Mouse (Mus musculus): ENCODE results near the gene Fbxo42. TPM values are rescaled to one million over a fixed set of nuclear protein-coding genes. Genes with fewer than 3 reads are reported as not detected.

Gene Fbxo42
- polyA plus RNA-seq, 1 experiment from 2014 or later, result 21.9 TPM

- no peak overlapping the region for H3K27ac ChIP-seq (ENCODE audit: low read depth, low read length)
- no peaks in the 10 kb centered on the region for H3K27me3 ChIP-seq (ENCODE audit: control insufficient read depth, insufficient read depth, low read length)
- no peak for DNase-seq (ENCODE audit: low spot score)
- ATAC-seq (ENCODE audit: low FRiP score), result no peak
- H3K4me2 ChIP-seq (replicated peaks; ENCODE audit: low read depth, low read length), result no peak overlapping the region
- WGBS, result 93% methylated on average over 7 of the region's 7 CpGs
- H3K4me3 ChIP-seq (ENCODE audit: low read depth, low read length), result no peak overlapping the region
- no peaks in the 10 kb centered on the region; the same call in 1 of the 2 replicates for H3K36me3 ChIP-seq (ENCODE audit: control insufficient read depth, insufficient read depth, low read length)
- no peaks in the 10 kb centered on the region for H3K9me3 ChIP-seq (ENCODE audit: control insufficient read depth, low read length)
- no peak overlapping the region for H3K9ac ChIP-seq (ENCODE audit: low read depth, low read length)
- H3K4me1 ChIP-seq (replicated peaks; ENCODE audit: control insufficient read depth, insufficient read depth, low read length), result no peaks in the 10 kb centered on the region
These were observed 43.6 kb downstream of the Fbxo42 start for GRCm38 (mm10) chr4:141191294-141191693.

DNA sequence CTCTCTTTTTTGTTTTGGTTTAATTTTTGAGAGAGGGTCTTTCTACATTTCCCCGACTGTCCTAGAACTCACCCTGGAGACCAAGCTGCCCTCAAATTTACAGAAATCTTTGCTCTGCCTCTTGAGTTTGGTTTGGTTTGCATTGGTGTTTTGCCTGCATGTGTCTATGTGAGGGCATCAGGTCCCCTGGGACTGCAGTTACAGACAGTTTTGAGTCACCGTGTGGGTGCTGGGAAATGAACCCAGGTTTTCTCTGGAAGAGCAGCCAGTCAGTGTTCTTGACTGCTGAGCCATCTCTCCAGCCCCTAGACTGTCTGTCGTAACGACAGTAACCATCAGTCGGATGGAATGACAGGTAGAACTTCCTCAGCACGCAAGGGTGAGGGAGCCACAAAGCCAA is 46.8 kb downstream of the Fbxo42 start:
- H3K4me1 ChIP-seq (replicated peaks; ENCODE audit: control insufficient read depth, insufficient read depth, low read length), result no peaks in the 10 kb centered on the region
- no peaks in the 10 kb centered on the region for H3K9me3 ChIP-seq (ENCODE audit: control insufficient read depth, low read length)
- no peak overlapping the region for H3K4me3 ChIP-seq (ENCODE audit: low read depth, low read length)
- no peak overlapping the region for H3K9ac ChIP-seq (ENCODE audit: low read depth, low read length)
- DNase-seq (ENCODE audit: low spot score), result no peak
- H3K27ac ChIP-seq (ENCODE audit: low read depth, low read length), result no peak overlapping the region
- H3K4me2 ChIP-seq (replicated peaks; ENCODE audit: low read depth, low read length), result no peak overlapping the region
- WGBS, result 92% methylated on average over 6 of the region's 6 CpGs
- no peaks in the 10 kb centered on the region for H3K27me3 ChIP-seq (ENCODE audit: control insufficient read depth, insufficient read depth, low read length)
- ATAC-seq (ENCODE audit: low FRiP score), result no peak
- H3K36me3 ChIP-seq (ENCODE audit: control insufficient read depth, insufficient read depth, low read length), result peaks cover 10% of the 10 kb centered on the region

GRCm38 (mm10) chr4:141196981-141197685 is 49.4 kb downstream of the Fbxo42 start:
- H3K4me3 ChIP-seq (ENCODE audit: low read depth, low read length), result no peak overlapping the region
- peaks cover 10% of the 10 kb centered on the region; the same call in 1 of the 2 replicates for H3K36me3 ChIP-seq (ENCODE audit: control insufficient read depth, insufficient read depth, low read length)
- H3K9ac ChIP-seq (ENCODE audit: low read depth, low read length), result no peak overlapping the region
- WGBS, result 94% methylated on average over 13 of the region's 13 CpGs
- H3K9me3 ChIP-seq (ENCODE audit: control insufficient read depth, low read length), result no peaks in the 10 kb centered on the region
- H3K27me3 ChIP-seq (ENCODE audit: control insufficient read depth, insufficient read depth, low read length), result no peaks in the 10 kb centered on the region
- no peak overlapping the region for H3K4me2 ChIP-seq (replicated peaks; ENCODE audit: low read depth, low read length)
- H3K4me1 ChIP-seq (replicated peaks; ENCODE audit: control insufficient read depth, insufficient read depth, low read length), result no peaks in the 10 kb centered on the region
- no peak overlapping the region for H3K27ac ChIP-seq (ENCODE audit: low read depth, low read length)
- ATAC-seq (ENCODE audit: low FRiP score) (no peak), DNase-seq (ENCODE audit: low spot score) (no peak)

DNA sequence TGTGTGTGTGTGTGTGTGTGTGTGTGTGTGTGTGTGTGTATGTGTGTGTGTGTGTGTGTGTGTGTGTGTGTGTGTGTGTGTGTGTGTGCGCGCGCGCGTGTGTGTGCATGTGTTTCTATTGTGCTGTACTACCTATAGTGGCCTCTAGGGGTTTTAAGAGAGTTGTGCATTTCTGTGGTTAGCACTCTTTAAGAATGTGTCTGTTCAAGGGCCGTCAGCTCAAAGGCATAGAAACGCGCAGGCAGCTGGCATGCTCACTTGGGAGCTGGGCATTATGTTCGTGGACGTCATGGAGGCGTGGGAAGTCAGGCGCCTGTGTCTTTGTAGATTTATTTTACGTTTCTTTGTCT is 49.9 kb downstream of the Fbxo42 start:
- WGBS, result 95% methylated on average over 9 of the region's 13 CpGs
- no peak for ATAC-seq (ENCODE audit: low FRiP score)
- Histone ChIP-seq H3K9ac (ENCODE audit: low read depth, low read length) (no peak overlapping the region), H3K9me3 (ENCODE audit: control insufficient read depth, low read length) (no peaks in the 10 kb centered on the region), H3K4me1 (replicated peaks; ENCODE audit: control insufficient read depth, insufficient read depth, low read length) (no peaks in the 10 kb centered on the region), H3K27ac (ENCODE audit: low read depth, low read length) (no peak overlapping the region), H3K27me3 (ENCODE audit: control insufficient read depth, insufficient read depth, low read length) (no peaks in the 10 kb centered on the region), H3K36me3 (ENCODE audit: control insufficient read depth, insufficient read depth, low read length) (peaks cover 10% of the 10 kb centered on the region; the same call in 1 of the 2 replicates), H3K4me2 (replicated peaks; ENCODE audit: low read depth, low read length) (no peak overlapping the region), H3K4me3 (ENCODE audit: low read depth, low read length) (no peak overlapping the region)
- DNase-seq (ENCODE audit: low spot score), result no peak

- no peak overlapping the region for H3K4me3 ChIP-seq (ENCODE audit: low read depth, low read length)
- DNase-seq (ENCODE audit: low spot score) (no peak), ATAC-seq (ENCODE audit: low FRiP score) (no peak)
- no peaks in the 10 kb centered on the region for H3K4me1 ChIP-seq (replicated peaks; ENCODE audit: control insufficient read depth, insufficient read depth, low read length)
- no peak overlapping the region for H3K9ac ChIP-seq (ENCODE audit: low read depth, low read length)
- WGBS, result 80% methylated on average over 11 of the region's 11 CpGs
- H3K36me3 ChIP-seq (ENCODE audit: control insufficient read depth, insufficient read depth, low read length), result peaks cover 10% of the 10 kb centered on the region; the same call in 1 of the 2 replicates
- H3K27ac ChIP-seq (ENCODE audit: low read depth, low read length), result no peak overlapping the region
- H3K9me3 ChIP-seq (ENCODE audit: control insufficient read depth, low read length), result no peaks in the 10 kb centered on the region
- H3K4me2 ChIP-seq (replicated peaks; ENCODE audit: low read depth, low read length), result no peak overlapping the region
- H3K27me3 ChIP-seq (ENCODE audit: control insufficient read depth, insufficient read depth, low read length), result no peaks in the 10 kb centered on the region
These were observed 53.2 kb downstream of the Fbxo42 start for GRCm38 (mm10) chr4:141200906-141201305.

DNA sequence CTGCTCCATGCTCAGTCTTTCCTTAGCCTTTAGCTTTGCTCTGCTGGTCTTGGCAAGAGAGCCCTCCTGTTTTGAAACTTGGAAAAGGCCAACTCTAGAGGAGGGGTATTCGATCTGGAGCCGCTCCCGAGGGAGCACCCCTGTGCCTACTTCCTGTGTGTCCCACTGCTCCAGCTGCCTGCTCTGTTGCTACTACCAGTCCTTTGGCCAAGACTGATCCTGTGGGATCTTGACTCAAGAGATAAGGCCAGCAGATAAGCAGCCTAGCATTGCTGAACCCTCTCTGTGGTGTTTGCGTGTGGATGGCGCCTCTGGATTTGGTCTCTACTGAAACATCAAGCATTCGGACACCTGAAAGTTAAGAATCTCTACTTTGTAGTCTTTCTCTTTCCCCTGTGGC is 54.5 kb downstream of the Fbxo42 start:
- ATAC-seq (ENCODE audit: low FRiP score), result no peak
- Histone ChIP-seq H3K36me3 (ENCODE audit: control insufficient read depth, insufficient read depth, low read length) (peaks cover 9% of the 10 kb centered on the region; the same call in 1 of the 2 replicates), H3K27ac (ENCODE audit: low read depth, low read length) (no peak overlapping the region), H3K9ac (ENCODE audit: low read depth, low read length) (no peak overlapping the region), H3K27me3 (ENCODE audit: control insufficient read depth, insufficient read depth, low read length) (no peaks in the 10 kb centered on the region), H3K4me2 (replicated peaks; ENCODE audit: low read depth, low read length) (no peak overlapping the region), H3K9me3 (ENCODE audit: control insufficient read depth, low read length) (no peaks in the 10 kb centered on the region), H3K4me1 (replicated peaks; ENCODE audit: control insufficient read depth, insufficient read depth, low read length) (no peaks in the 10 kb centered on the region), H3K4me3 (ENCODE audit: low read depth, low read length) (no peak overlapping the region)
- 94% methylated on average over 6 of the region's 6 CpGs for WGBS
- no peak for DNase-seq (ENCODE audit: low spot score)

DNA sequence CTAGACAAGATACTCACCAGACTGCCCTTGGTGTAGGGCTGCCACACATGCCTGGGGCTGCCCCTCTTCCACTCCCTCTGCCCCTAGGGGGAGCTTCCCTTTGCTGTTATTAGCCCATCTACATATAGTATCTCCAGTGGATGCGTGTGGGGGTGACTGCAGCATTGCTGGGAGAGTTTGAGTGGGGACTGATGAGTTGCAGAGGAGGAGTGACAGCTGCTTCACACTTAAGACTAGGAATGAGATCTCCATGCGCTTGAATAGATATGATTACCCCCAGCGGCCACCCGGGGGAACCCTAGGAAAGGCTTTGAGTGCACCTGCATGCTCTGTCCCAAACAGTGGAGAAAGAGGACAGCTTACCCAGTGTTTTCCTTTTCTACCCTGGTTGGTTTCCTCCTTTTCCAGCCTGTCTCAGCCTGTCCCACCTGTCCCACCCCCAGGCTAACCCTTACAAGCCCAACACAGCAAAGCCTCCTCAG is 56.9 kb downstream of the Fbxo42 start:
- Histone ChIP-seq H3K27ac (ENCODE audit: low read depth, low read length) (no peak overlapping the region), H3K4me2 (replicated peaks; ENCODE audit: low read depth, low read length) (no peak overlapping the region), H3K36me3 (ENCODE audit: control insufficient read depth, insufficient read depth, low read length) (no peaks in the 10 kb centered on the region), H3K27me3 (ENCODE audit: control insufficient read depth, insufficient read depth, low read length) (no peaks in the 10 kb centered on the region), H3K9ac (ENCODE audit: low read depth, low read length) (no peak overlapping the region), H3K4me3 (ENCODE audit: low read depth, low read length) (no peak overlapping the region), H3K9me3 (ENCODE audit: control insufficient read depth, low read length) (no peaks in the 10 kb centered on the region), H3K4me1 (replicated peaks; ENCODE audit: control insufficient read depth, insufficient read depth, low read length) (no peaks in the 10 kb centered on the region)
- WGBS, result 73% methylated on average over 4 of the region's 4 CpGs
- no peak for ATAC-seq (ENCODE audit: low FRiP score)
- no peak for DNase-seq (ENCODE audit: low spot score)

DNA sequence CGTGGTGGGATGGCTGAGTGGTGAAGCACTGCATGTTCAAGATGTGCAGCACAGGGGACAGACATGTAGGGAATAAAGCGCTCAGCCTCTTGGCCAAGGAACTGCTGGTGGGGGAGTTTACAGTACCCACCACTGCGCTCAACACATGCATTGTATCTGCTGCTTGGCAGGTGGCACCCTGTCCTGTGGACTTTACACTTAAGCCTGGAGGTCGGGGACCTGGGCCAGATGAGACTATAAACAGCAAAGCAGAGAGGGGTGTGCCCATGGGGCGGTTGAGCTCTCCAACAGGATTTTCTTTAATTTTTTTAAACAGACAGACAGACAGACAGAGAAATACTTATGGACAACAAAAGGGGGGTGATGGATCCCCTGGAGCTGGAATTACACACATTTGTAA is 59.4 kb downstream of the Fbxo42 start:
- H3K9me3 ChIP-seq (ENCODE audit: control insufficient read depth, low read length), result no peaks in the 10 kb centered on the region
- no peak overlapping the region for H3K4me2 ChIP-seq (replicated peaks; ENCODE audit: low read depth, low read length)
- no peaks in the 10 kb centered on the region for H3K36me3 ChIP-seq (ENCODE audit: control insufficient read depth, insufficient read depth, low read length)
- H3K4me1 ChIP-seq (replicated peaks; ENCODE audit: control insufficient read depth, insufficient read depth, low read length), result no peaks in the 10 kb centered on the region
- no peak for DNase-seq (ENCODE audit: low spot score)
- H3K27me3 ChIP-seq (ENCODE audit: control insufficient read depth, insufficient read depth, low read length), result no peaks in the 10 kb centered on the region
- 90% methylated on average over 5 of the region's 5 CpGs for WGBS
- no peak overlapping the region for H3K4me3 ChIP-seq (ENCODE audit: low read depth, low read length)
- H3K9ac ChIP-seq (ENCODE audit: low read depth, low read length), result no peak overlapping the region
- H3K27ac ChIP-seq (ENCODE audit: low read depth, low read length), result no peak overlapping the region
- no peak for ATAC-seq (ENCODE audit: low FRiP score)

Data from hindbrain, embryonic 11.5 days (tissue).